Mouse (Mus musculus) small intestine, adult 10 weeks (tissue): ENCODE data around the gene Gm4201. TPM values are rescaled to one million over a fixed set of nuclear protein-coding genes. Genes with fewer than 3 reads are reported as not detected.

Source experiments
- polyA plus RNA-seq: library from polyadenylated mRNA; stranded (reverse); fragments of 350-450 nt; fragmentation: Illumina TruSeq; extraction: RNeasy Lipid Tissue Mini Kit (QIAGEN cat#74804); gene quantifications from one replicate; pipeline ENCODE4 v1.2.3, GENCODE M21; 2014; ENCODE audit warnings: low replicate concordance

The Gm4201 gene
- not detected for polyA plus RNA-seq

GRCm38 (mm10) chr7:22565243-22565642 lies at the start of gene Gm4201:
Gm4201 (minus strand) TSS chr7:22565343.

GRCm38 (mm10) chr7:22588027-22588426 lies 22.9 kb upstream of the Gm4201 start, which contains the start of gene Gm4565:
Gm4565 (minus strand) TSS chr7:22588127.

GRCm38 (mm10) chr7:22534787-22535186 lies 30.4 kb downstream of the Gm4201 start, which contains the start of gene Gm8677:
Gm8677 (minus strand) TSS chr7:22534887.

GRCm38 (mm10) chr7:22522667-22523066 lies 42.5 kb downstream of the Gm4201 start, which contains the start of gene Vmn1r152:
Vmn1r152 (plus strand) TSS chr7:22522967.

Other genes with a start within 250 kb of the Gm4201 start
- not detected for gene Gm4187, start 235.6 kb downstream of the Gm4201 start, polyA plus RNA-seq
- gene Gm8660, start 194.3 kb downstream of the Gm4201 start, polyA plus RNA-seq, result not detected
- not detected for gene Vmn1r148, start 151.8 kb downstream of the Gm4201 start, polyA plus RNA-seq
- not detected for gene Vmn1r149, start 127.1 kb downstream of the Gm4201 start, polyA plus RNA-seq
- not detected for gene Gm10665, start 101.3 kb downstream of the Gm4201 start, polyA plus RNA-seq
- not detected for gene Vmn1r151, start 65.7 kb downstream of the Gm4201 start, polyA plus RNA-seq
- gene Vmn1r152, start 42.4 kb downstream of the Gm4201 start, polyA plus RNA-seq, result not detected
- gene Gm8677, start 30.5 kb downstream of the Gm4201 start, polyA plus RNA-seq, result not detected
- not detected for gene Gm4565, start 22.8 kb upstream of the Gm4201 start, polyA plus RNA-seq
- gene Vmn1r155, start 92.7 kb upstream of the Gm4201 start, polyA plus RNA-seq, result not detected
- not detected for gene Gm8693, start 127.0 kb upstream of the Gm4201 start, polyA plus RNA-seq
- gene Gm4567, start 154.4 kb upstream of the Gm4201 start, polyA plus RNA-seq, result not detected
- gene Vmn1r157, start 196.4 kb upstream of the Gm4201 start, polyA plus RNA-seq, result not detected
- not detected for gene Vmn1r158, start 225.4 kb upstream of the Gm4201 start, polyA plus RNA-seq